Mouse (Mus musculus): ENCODE results near the gene Manba. TPM values are rescaled to one million over a fixed set of nuclear protein-coding genes. Genes with fewer than 3 reads are reported as not detected.

Manba gene
- polyA plus RNA-seq, 1 experiment from 2014 or later: 4.3 TPM

- Histone ChIP-seq H3K4me3 (replicated peaks; ENCODE audit: low read length) (no peak overlapping the region), H3K27ac (ENCODE audit: low read length) (no peak overlapping the region), H3K36me3 (ENCODE audit: control insufficient read depth, insufficient read depth) (no peaks in the 10 kb centered on the region), H3K27me3 (replicated peaks; ENCODE audit: control insufficient read depth, insufficient read depth, low read length) (no peaks in the 10 kb centered on the region), H3K9me3 (ENCODE audit: control insufficient read depth, low read length) (no peaks in the 10 kb centered on the region), H3K4me1 (replicated peaks; ENCODE audit: control insufficient read depth, insufficient read depth, low read length) (no peaks in the 10 kb centered on the region), H3K9ac (replicated peaks; ENCODE audit: low read depth, low read length) (no peak overlapping the region), H3K4me2 (ENCODE audit: low read length) (no peak overlapping the region)
- no peak for ATAC-seq
- 93% methylated on average over 17 of the region's 17 CpGs for WGBS
Measured at GRCm38 (mm10) chr3:135563163-135563689, 77.8 kb downstream of the Manba start.

- no peak overlapping the region for H3K4me2 ChIP-seq (ENCODE audit: low read length)
- no peak overlapping the region for H3K9ac ChIP-seq (replicated peaks; ENCODE audit: low read depth, low read length)
- no peaks in the 10 kb centered on the region for H3K27me3 ChIP-seq (replicated peaks; ENCODE audit: control insufficient read depth, insufficient read depth, low read length)
- H3K4me3 ChIP-seq (replicated peaks; ENCODE audit: low read length): no peak overlapping the region
- no peak for ATAC-seq
- no peaks in the 10 kb centered on the region for H3K9me3 ChIP-seq (ENCODE audit: control insufficient read depth, low read length)
- 94% methylated on average over 9 of the region's 9 CpGs for WGBS
- no peaks in the 10 kb centered on the region for H3K4me1 ChIP-seq (replicated peaks; ENCODE audit: control insufficient read depth, insufficient read depth, low read length)
- H3K27ac ChIP-seq (ENCODE audit: low read length): no peak overlapping the region
- H3K36me3 ChIP-seq (ENCODE audit: control insufficient read depth, insufficient read depth): no peaks in the 10 kb centered on the region
Measured at GRCm38 (mm10) chr3:135564706-135565105, 79.3 kb downstream of the Manba start.

GRCm38 (mm10) chr3:135565306-135565705 is 79.9 kb downstream of the Manba start:
- 84% methylated on average over 4 of the region's 4 CpGs for WGBS
- ATAC-seq: no peak
- Histone ChIP-seq H3K4me2 (ENCODE audit: low read length) (no peak overlapping the region), H3K27me3 (replicated peaks; ENCODE audit: control insufficient read depth, insufficient read depth, low read length) (no peaks in the 10 kb centered on the region), H3K9me3 (ENCODE audit: control insufficient read depth, low read length) (no peaks in the 10 kb centered on the region), H3K36me3 (ENCODE audit: control insufficient read depth, insufficient read depth) (no peaks in the 10 kb centered on the region), H3K27ac (ENCODE audit: low read length) (no peak overlapping the region), H3K4me3 (replicated peaks; ENCODE audit: low read length) (no peak overlapping the region), H3K9ac (replicated peaks; ENCODE audit: low read depth, low read length) (no peak overlapping the region), H3K4me1 (replicated peaks; ENCODE audit: control insufficient read depth, insufficient read depth, low read length) (no peaks in the 10 kb centered on the region)

- H3K9me3 ChIP-seq (ENCODE audit: control insufficient read depth, low read length): no peaks in the 10 kb centered on the region
- H3K4me3 ChIP-seq (replicated peaks; ENCODE audit: low read length): no peak overlapping the region
- ATAC-seq: no peak
- H3K9ac ChIP-seq (replicated peaks; ENCODE audit: low read depth, low read length): no peak overlapping the region
- H3K36me3 ChIP-seq (ENCODE audit: control insufficient read depth, insufficient read depth): no peaks in the 10 kb centered on the region
- H3K4me2 ChIP-seq (ENCODE audit: low read length): no peak overlapping the region
- no peaks in the 10 kb centered on the region for H3K4me1 ChIP-seq (replicated peaks; ENCODE audit: control insufficient read depth, insufficient read depth, low read length)
- H3K27ac ChIP-seq (ENCODE audit: low read length): no peak overlapping the region
- 43% methylated on average over 6 of the region's 6 CpGs for WGBS
- H3K27me3 ChIP-seq (replicated peaks; ENCODE audit: control insufficient read depth, insufficient read depth, low read length): no peaks in the 10 kb centered on the region
Measured at GRCm38 (mm10) chr3:135567888-135568287, 82.5 kb downstream of the Manba start.

GRCm38 (mm10) chr3:135568633-135569032 is 83.2 kb downstream of the Manba start:
- H3K9me3 ChIP-seq (ENCODE audit: control insufficient read depth, low read length): no peaks in the 10 kb centered on the region
- no peaks in the 10 kb centered on the region for H3K4me1 ChIP-seq (replicated peaks; ENCODE audit: control insufficient read depth, insufficient read depth, low read length)
- H3K27ac ChIP-seq (ENCODE audit: low read length): no peak overlapping the region
- no peak overlapping the region for H3K9ac ChIP-seq (replicated peaks; ENCODE audit: low read depth, low read length)
- H3K36me3 ChIP-seq (ENCODE audit: control insufficient read depth, insufficient read depth): no peaks in the 10 kb centered on the region
- H3K27me3 ChIP-seq (replicated peaks; ENCODE audit: control insufficient read depth, insufficient read depth, low read length): no peaks in the 10 kb centered on the region
- ATAC-seq: no peak
- WGBS: 82% methylated on average over 5 of the region's 5 CpGs
- no peak overlapping the region for H3K4me3 ChIP-seq (replicated peaks; ENCODE audit: low read length)
- H3K4me2 ChIP-seq (ENCODE audit: low read length): no peak overlapping the region

GRCm38 (mm10) chr3:135571540-135571939 is 86.1 kb downstream of the Manba start:
- Histone ChIP-seq H3K36me3 (ENCODE audit: control insufficient read depth, insufficient read depth) (no peaks in the 10 kb centered on the region), H3K27ac (ENCODE audit: low read length) (no peak overlapping the region), H3K9me3 (ENCODE audit: control insufficient read depth, low read length) (no peaks in the 10 kb centered on the region), H3K9ac (replicated peaks; ENCODE audit: low read depth, low read length) (no peak overlapping the region), H3K4me3 (replicated peaks; ENCODE audit: low read length) (peak overlapping the region; percentile 14), H3K27me3 (replicated peaks; ENCODE audit: control insufficient read depth, insufficient read depth, low read length) (no peaks in the 10 kb centered on the region), H3K4me2 (ENCODE audit: low read length) (0 out of 2 replicates have a peak overlapping the region, but pooled peaks have one; percentile 1), H3K4me1 (replicated peaks; ENCODE audit: control insufficient read depth, insufficient read depth, low read length) (no peaks in the 10 kb centered on the region)
- WGBS: 72% methylated on average over 13 of the region's 13 CpGs
- no peak for ATAC-seq

- H3K4me2 ChIP-seq (ENCODE audit: low read length): no peak overlapping the region
- 57% methylated on average over 6 of the region's 6 CpGs for WGBS
- H3K36me3 ChIP-seq (ENCODE audit: control insufficient read depth, insufficient read depth): no peaks in the 10 kb centered on the region
- ATAC-seq: no peak
- H3K27me3 ChIP-seq (replicated peaks; ENCODE audit: control insufficient read depth, insufficient read depth, low read length): no peaks in the 10 kb centered on the region
- no peak overlapping the region for H3K27ac ChIP-seq (ENCODE audit: low read length)
- no peaks in the 10 kb centered on the region for H3K4me1 ChIP-seq (replicated peaks; ENCODE audit: control insufficient read depth, insufficient read depth, low read length)
- H3K9ac ChIP-seq (replicated peaks; ENCODE audit: low read depth, low read length): no peak overlapping the region
- no peaks in the 10 kb centered on the region for H3K9me3 ChIP-seq (ENCODE audit: control insufficient read depth, low read length)
- H3K4me3 ChIP-seq (replicated peaks; ENCODE audit: low read length): no peak overlapping the region
Measured at GRCm38 (mm10) chr3:135573051-135573450, 87.6 kb downstream of the Manba start.

- no peak overlapping the region for H3K4me2 ChIP-seq (ENCODE audit: low read length)
- no peaks in the 10 kb centered on the region for H3K4me1 ChIP-seq (replicated peaks; ENCODE audit: control insufficient read depth, insufficient read depth, low read length)
- no peak overlapping the region for H3K9ac ChIP-seq (replicated peaks; ENCODE audit: low read depth, low read length)
- no peaks in the 10 kb centered on the region for H3K36me3 ChIP-seq (ENCODE audit: control insufficient read depth, insufficient read depth)
- no peak overlapping the region for H3K4me3 ChIP-seq (replicated peaks; ENCODE audit: low read length)
- WGBS: 95% methylated on average over 3 of the region's 3 CpGs
- H3K9me3 ChIP-seq (ENCODE audit: control insufficient read depth, low read length): no peaks in the 10 kb centered on the region
- no peaks in the 10 kb centered on the region for H3K27me3 ChIP-seq (replicated peaks; ENCODE audit: control insufficient read depth, insufficient read depth, low read length)
- no peak for ATAC-seq
- H3K27ac ChIP-seq (ENCODE audit: low read length): no peak overlapping the region
Measured at GRCm38 (mm10) chr3:135575126-135575525, 89.7 kb downstream of the Manba start.

GRCm38 (mm10) chr3:135578588-135579140 is 93.3 kb downstream of the Manba start:
- peaks cover 6% of the 10 kb centered on the region for H3K4me1 ChIP-seq (replicated peaks; ENCODE audit: control insufficient read depth, insufficient read depth, low read length)
- H3K4me3 ChIP-seq (replicated peaks; ENCODE audit: low read length): no peak overlapping the region
- H3K36me3 ChIP-seq (ENCODE audit: control insufficient read depth, insufficient read depth): no peaks in the 10 kb centered on the region
- no peaks in the 10 kb centered on the region for H3K9me3 ChIP-seq (ENCODE audit: control insufficient read depth, low read length)
- H3K27me3 ChIP-seq (replicated peaks; ENCODE audit: control insufficient read depth, insufficient read depth, low read length): no peaks in the 10 kb centered on the region
- WGBS: 45% methylated on average over 5 of the region's 5 CpGs
- no peak overlapping the region for H3K27ac ChIP-seq (ENCODE audit: low read length)
- ATAC-seq: no peak
- H3K4me2 ChIP-seq (ENCODE audit: low read length): no peak overlapping the region
- no peak overlapping the region for H3K9ac ChIP-seq (replicated peaks; ENCODE audit: low read depth, low read length)

GRCm38 (mm10) chr3:135579179-135579578 is 93.8 kb downstream of the Manba start:
- Histone ChIP-seq H3K4me1 (replicated peaks; ENCODE audit: control insufficient read depth, insufficient read depth, low read length) (peaks cover 6% of the 10 kb centered on the region), H3K4me2 (ENCODE audit: low read length) (no peak overlapping the region), H3K27ac (ENCODE audit: low read length) (no peak overlapping the region), H3K9ac (replicated peaks; ENCODE audit: low read depth, low read length) (no peak overlapping the region), H3K9me3 (ENCODE audit: control insufficient read depth, low read length) (no peaks in the 10 kb centered on the region), H3K4me3 (replicated peaks; ENCODE audit: low read length) (no peak overlapping the region), H3K27me3 (replicated peaks; ENCODE audit: control insufficient read depth, insufficient read depth, low read length) (no peaks in the 10 kb centered on the region), H3K36me3 (ENCODE audit: control insufficient read depth, insufficient read depth) (no peaks in the 10 kb centered on the region)
- ATAC-seq: no peak
- WGBS: 72% methylated on average over 4 of the region's 4 CpGs

Measured in forebrain, embryonic 16.5 days (tissue).